Mouse (Mus musculus) spleen, adult 2 months (tissue): ENCODE data around the gene Rgcc.

Experiments used
- CTCF ChIP-seq: fragments of 200-500 bp; IDR thresholded peaks from 2 replicates; pipeline ENCODE4 v1.5.1; 2011; ENCODE audit warnings: mild to moderate bottlenecking, inconsistent platforms; ENCODE audit not compliant: insufficient read depth, insufficient read length, insufficient replicate concordance; ENCODE audit errors: extremely low read depth
- POLR2A ChIP-seq: fragments of 200-500 bp; IDR thresholded peaks from 2 replicates; pipeline ENCODE4 v1.6.1; 2011; ENCODE audit warnings: low read depth, low read length, inconsistent platforms

DNA sequence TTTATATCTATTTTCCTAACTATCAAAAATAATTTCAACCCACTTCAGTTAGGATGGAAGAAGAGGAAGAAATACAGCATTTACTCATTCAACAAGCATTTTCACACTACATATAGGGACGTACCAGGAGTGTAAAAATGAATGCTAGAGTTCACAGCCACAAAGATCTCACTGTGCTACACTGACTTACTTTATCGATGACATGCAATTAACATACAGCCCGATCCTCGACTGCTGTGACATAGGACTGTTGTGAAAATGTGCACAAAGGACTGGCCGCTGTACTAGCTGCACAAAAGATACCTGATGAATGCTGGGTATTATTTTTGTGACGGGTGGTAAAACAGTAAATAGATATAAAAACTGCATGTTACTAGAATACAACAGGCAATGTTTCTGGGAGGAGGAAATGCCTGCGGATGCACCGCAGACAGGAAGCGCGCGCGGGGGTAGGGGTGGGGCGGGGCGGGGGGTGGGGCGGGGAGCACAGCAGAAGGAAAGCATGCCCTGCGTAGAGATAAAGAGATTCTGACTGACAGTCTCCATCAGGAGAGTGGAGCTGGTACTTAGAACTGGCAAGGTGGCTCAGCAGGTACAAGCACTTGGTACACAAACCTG lies 29.6 kb upstream of the Rgcc start:
- TF ChIP-seq POLR2A (no peak), CTCF (no peak)
